Mouse (Mus musculus): Measurements from ENCODE around the gene Mrgpra6. TPM values are rescaled to one million over a fixed set of nuclear protein-coding genes. Genes with fewer than 3 reads are reported as not detected.

Mrgpra6 gene
- not detected in 2 replicates for polyA plus RNA-seq (2015; fragmentation: Nextera tagmentation; extraction: Ambion mirVana)

GRCm38 (mm10) chr7:47204830-47205229 is at the start of gene Mrgpra6:
Mrgpra6 (minus strand) TSS chr7:47204920.

GRCm38 (mm10) chr7:47252770-47253169 is 48.0 kb upstream of the Mrgpra6 start, which contains the start of gene Mrgpra9:
Mrgpra9 (minus strand) TSS chr7:47252848.

Other genes starting within 250 kb of the Mrgpra6 start
- gene Uevld, start 246.4 kb downstream of the Mrgpra6 start, polyA plus RNA-seq (2015; fragmentation: Nextera tagmentation; extraction: Ambion mirVana) = 6.6 and 7.9 TPM in 2 replicates
- gene Gm9999, start 221.3 kb downstream of the Mrgpra6 start, polyA plus RNA-seq (2015; fragmentation: Nextera tagmentation; extraction: Ambion mirVana) = not detected in 2 replicates
- 11.7 and 13.7 TPM in 2 replicates for gene Spty2d1, start 196.5 kb downstream of the Mrgpra6 start, polyA plus RNA-seq (2015; fragmentation: Nextera tagmentation; extraction: Ambion mirVana)
- 11.2 and 20.1 TPM in 2 replicates for gene Tmem86a, start 154.3 kb downstream of the Mrgpra6 start, polyA plus RNA-seq (2015; fragmentation: Nextera tagmentation; extraction: Ambion mirVana)
- gene Ptpn5, start 71.2 kb downstream of the Mrgpra6 start, polyA plus RNA-seq (2015; fragmentation: Nextera tagmentation; extraction: Ambion mirVana) = not detected in 2 replicates
- gene Mrgpra9, start 47.9 kb upstream of the Mrgpra6 start, polyA plus RNA-seq (2015; fragmentation: Nextera tagmentation; extraction: Ambion mirVana) = not detected in 2 replicates
- not detected in 2 replicates for gene Mrgpra1, start 149.3 kb upstream of the Mrgpra6 start, polyA plus RNA-seq (2015; fragmentation: Nextera tagmentation; extraction: Ambion mirVana)
- 0.30 TPM in 1 of 2 replicates, not detected in the other for gene Mrgpra2a, start 247.2 kb upstream of the Mrgpra6 start, polyA plus RNA-seq (2015; fragmentation: Nextera tagmentation; extraction: Ambion mirVana)

Measured in urinary bladder, postnatal 0 days (tissue).